Mouse (Mus musculus): ENCODE results near the gene Arhgef10l.

DNA sequence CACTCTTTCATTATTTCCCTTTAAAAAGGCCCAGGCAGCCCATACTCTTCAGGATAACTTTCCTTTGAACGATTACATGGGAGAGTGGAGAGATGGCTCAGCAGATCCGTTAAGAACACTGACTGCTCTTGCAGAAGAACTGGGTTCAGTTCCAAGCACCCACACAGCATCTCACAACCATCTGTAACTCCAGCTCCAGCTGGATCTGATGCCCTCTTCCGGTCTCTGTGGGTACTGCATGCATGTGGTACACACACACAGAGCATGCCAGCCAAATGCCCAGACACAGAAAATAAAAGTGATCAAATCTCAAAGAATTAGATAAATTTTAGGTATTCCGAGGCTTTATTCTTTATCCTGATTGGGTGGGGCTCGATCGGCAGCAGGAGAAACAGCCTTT lies 115.1 kb downstream of the Arhgef10l start:
- no peak for TF ChIP-seq POLR2A (IDR thresholded peaks at IDR 0.05; ENCODE audit: insufficient read length, low read depth)
- TF ChIP-seq TCF3 (IDR thresholded peaks at IDR 0.05; ENCODE audit: insufficient read length, low read depth) = no peak
- no peak for TF ChIP-seq USF1 (IDR thresholded peaks at IDR 0.05; ENCODE audit: low read depth)
- no peak for TF ChIP-seq MAX (IDR thresholded peaks at IDR 0.05; ENCODE audit: low read depth)
